Mouse (Mus musculus): Measurements from ENCODE around the gene Ube2i. TPM values are rescaled to one million over a fixed set of nuclear protein-coding genes. Genes with fewer than 3 reads are reported as not detected.

Ube2i gene
- 621 and 624 TPM in 2 replicates for polyA plus RNA-seq (2014; fragmentation: Nextera tagmentation; extraction: Ambion mirVana)

DNA sequence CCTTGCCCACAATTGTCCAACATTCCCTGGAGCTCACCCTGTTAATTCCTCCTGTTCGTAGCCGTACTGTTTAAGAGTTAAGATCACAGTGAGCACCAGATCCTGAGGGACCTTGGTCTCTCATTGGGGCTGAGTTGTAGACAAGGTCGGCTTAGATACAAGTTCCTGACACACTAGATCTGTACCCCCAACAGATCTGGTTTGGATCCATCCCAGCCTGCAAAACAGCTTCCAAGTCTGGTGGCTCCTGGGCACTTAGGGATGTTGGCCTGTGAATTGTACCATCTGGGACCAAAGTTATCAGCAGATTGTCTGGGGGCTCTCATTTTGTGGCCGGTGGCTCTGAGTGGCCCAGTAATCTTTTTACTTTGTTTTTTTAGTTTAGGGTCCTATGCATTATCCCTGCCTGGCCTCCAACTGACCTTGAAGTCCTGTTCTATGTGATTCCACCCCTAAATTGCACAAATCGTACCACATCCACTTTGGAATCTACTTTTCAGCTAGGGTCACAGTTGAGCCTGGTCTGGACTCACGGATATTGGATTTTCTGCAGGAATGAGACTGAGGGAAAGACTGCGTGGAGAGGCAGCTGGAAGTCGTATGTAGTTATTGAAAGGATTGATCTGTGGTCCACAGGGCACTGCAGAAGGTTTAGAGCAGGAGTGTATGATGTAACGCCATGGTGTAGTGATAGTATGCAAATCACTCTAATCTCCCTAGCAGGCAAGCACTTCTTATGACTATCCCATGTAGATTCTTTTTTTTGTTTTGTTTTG lies at the start of gene Ube2i:
Ube2i (minus strand) TSS at position 52 of the 776 bp plus-strand sequence.
- Histone ChIP-seq H3K9me3 (ENCODE audit: control insufficient read depth, low read length) (no peaks in the 10 kb centered on the region), H3K4me2 (peak within 1 kb of the TSS; percentile 99), H3K27ac (ENCODE audit: low read depth, low read length) (peak within 1 kb of the TSS; percentile 95), H3K27me3 (replicated peaks; ENCODE audit: control insufficient read depth, insufficient read depth, low read length) (no peaks in the 10 kb centered on the region), H3K36me3 (ENCODE audit: control insufficient read depth, insufficient read depth, low read length) (peaks cover 5% of the 10 kb centered on the region; the same call in 1 of the 2 replicates), H3K9ac (ENCODE audit: low read depth, low read length) (peak within 1 kb of the TSS; percentile 90), H3K4me3 (ENCODE audit: low read depth, low read length) (peak within 1 kb of the TSS; percentile 78), H3K4me1 (replicated peaks; ENCODE audit: control insufficient read depth, insufficient read depth, low read length) (peaks cover 30% of the 10 kb centered on the region)
- 78% methylated on average over 9 of the region's 9 CpGs for WGBS
- DNase-seq (ENCODE audit: low spot score) (no peak), ATAC-seq (replicated peaks; ENCODE audit: low FRiP score) (no peak)

DNA sequence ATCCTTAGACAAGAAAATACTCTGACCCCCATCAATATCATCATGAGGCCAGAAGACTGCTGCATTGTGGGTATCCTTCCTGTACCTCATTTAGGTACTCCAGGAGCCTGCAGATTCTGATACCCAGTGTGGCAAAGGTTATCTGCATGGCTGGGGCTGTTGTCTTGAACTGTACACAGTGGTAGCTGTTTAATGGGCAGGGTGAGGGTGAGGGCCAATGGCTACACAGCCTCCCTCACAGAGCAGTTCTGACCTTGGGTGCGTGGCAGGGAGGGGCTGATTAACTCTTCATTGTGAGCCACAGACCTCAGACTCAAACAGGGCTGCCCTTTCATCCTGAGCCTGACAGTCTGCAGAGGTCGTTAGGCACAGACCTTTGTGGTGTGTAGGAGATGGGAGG lies 48.5 kb upstream of the Ube2i start:
- Histone ChIP-seq H3K4me1 (replicated peaks; ENCODE audit: control insufficient read depth, insufficient read depth, low read length) (no peaks in the 10 kb centered on the region; the same call in 1 of the 2 replicates), H3K9me3 (ENCODE audit: control insufficient read depth, low read length) (no peaks in the 10 kb centered on the region), H3K9ac (ENCODE audit: low read depth, low read length) (no peak overlapping the region), H3K27me3 (replicated peaks; ENCODE audit: control insufficient read depth, insufficient read depth, low read length) (peaks cover 4% of the 10 kb centered on the region; the same call in 1 of the 2 replicates), H3K4me2 (no peak overlapping the region), H3K4me3 (ENCODE audit: low read depth, low read length) (no peak overlapping the region), H3K27ac (ENCODE audit: low read depth, low read length) (no peak overlapping the region), H3K36me3 (ENCODE audit: control insufficient read depth, insufficient read depth, low read length) (0 out of 2 replicates have a peak, but pooled peaks cover 2% of the 10 kb centered on the region)
- 16% methylated on average over 2 of the region's 2 CpGs for WGBS
- DNase-seq (ENCODE audit: low spot score) (peak; percentile 36), ATAC-seq (replicated peaks; ENCODE audit: low FRiP score) (peak; percentile 51)

GRCm38 (mm10) chr17:25320819-25321218 lies 46.4 kb upstream of the Ube2i start:
- Histone ChIP-seq H3K4me2 (no peak overlapping the region), H3K27me3 (replicated peaks; ENCODE audit: control insufficient read depth, insufficient read depth, low read length) (peaks cover 4% of the 10 kb centered on the region; the same call in 1 of the 2 replicates), H3K9ac (ENCODE audit: low read depth, low read length) (no peak overlapping the region), H3K27ac (ENCODE audit: low read depth, low read length) (no peak overlapping the region), H3K4me1 (replicated peaks; ENCODE audit: control insufficient read depth, insufficient read depth, low read length) (no peaks in the 10 kb centered on the region; the same call in 1 of the 2 replicates), H3K4me3 (ENCODE audit: low read depth, low read length) (no peak overlapping the region), H3K9me3 (ENCODE audit: control insufficient read depth, low read length) (no peaks in the 10 kb centered on the region), H3K36me3 (ENCODE audit: control insufficient read depth, insufficient read depth, low read length) (0 out of 2 replicates have a peak, but pooled peaks cover 2% of the 10 kb centered on the region)
- no peak for ATAC-seq (replicated peaks; ENCODE audit: low FRiP score)
- 86% methylated on average over 8 of the region's 8 CpGs for WGBS
- DNase-seq (ENCODE audit: low spot score): no peak

DNA sequence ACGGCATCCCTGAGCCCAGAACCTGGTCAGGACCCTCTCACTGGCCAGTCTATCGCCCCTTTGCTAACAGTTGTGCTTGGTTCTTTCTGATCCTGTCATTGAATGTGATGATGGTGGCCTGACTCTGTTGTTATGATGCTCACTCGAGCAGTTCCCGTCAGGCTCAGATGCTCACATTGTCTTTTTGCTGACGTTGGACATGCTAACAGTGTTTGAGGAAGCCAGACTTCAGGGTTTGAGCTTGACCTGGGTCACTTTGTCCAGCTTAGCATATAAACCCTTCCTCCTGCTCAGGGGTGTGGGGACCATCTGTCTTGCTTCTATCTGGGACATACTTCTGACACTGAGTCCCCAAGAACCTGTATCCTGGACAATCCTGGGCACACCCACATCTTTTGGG lies 43.9 kb upstream of the Ube2i start, which contains the start of gene Prss29:
Prss29 (plus strand) TSS at position 301 of the 400 bp plus-strand sequence.
- H3K4me3 ChIP-seq (ENCODE audit: low read depth, low read length): no peak within 1 kb of the TSS
- WGBS: 67% methylated on average over 5 of the region's 5 CpGs
- DNase-seq (ENCODE audit: low spot score): no peak
- H3K4me1 ChIP-seq (replicated peaks; ENCODE audit: control insufficient read depth, insufficient read depth, low read length): no peaks in the 10 kb centered on the region; the same call in 1 of the 2 replicates
- peaks cover 4% of the 10 kb centered on the region; the same call in 1 of the 2 replicates for H3K27me3 ChIP-seq (replicated peaks; ENCODE audit: control insufficient read depth, insufficient read depth, low read length)
- no peak within 1 kb of the TSS for H3K27ac ChIP-seq (ENCODE audit: low read depth, low read length)
- no peaks in the 10 kb centered on the region for H3K9me3 ChIP-seq (ENCODE audit: control insufficient read depth, low read length)
- ATAC-seq (replicated peaks; ENCODE audit: low FRiP score): no peak
- no peak within 1 kb of the TSS for H3K9ac ChIP-seq (ENCODE audit: low read depth, low read length)
- no peak within 1 kb of the TSS for H3K4me2 ChIP-seq
- 0 out of 2 replicates have a peak, but pooled peaks cover 2% of the 10 kb centered on the region for H3K36me3 ChIP-seq (ENCODE audit: control insufficient read depth, insufficient read depth, low read length)

DNA sequence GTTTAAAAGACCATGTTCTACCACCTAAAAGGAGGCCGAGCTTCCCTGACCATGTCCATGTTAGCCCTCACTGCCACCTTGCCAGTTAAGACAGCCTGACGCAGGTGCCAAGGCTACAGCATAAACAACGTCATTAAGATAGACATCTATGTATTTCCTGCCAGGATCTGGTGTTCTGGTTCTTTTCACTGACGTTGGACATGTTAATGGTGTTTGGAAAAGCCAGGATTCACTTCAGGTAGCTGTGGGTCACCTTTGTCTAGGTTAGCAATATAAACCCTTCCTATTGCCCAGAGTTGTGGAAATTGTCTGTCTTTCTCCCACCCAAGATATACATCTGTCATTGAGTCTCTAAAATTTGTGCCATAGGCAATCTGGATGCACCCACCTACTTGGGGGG lies 33.9 kb upstream of the Ube2i start, which contains the start of gene Prss28:
Prss28 (plus strand) TSS at position 301 of the 400 bp plus-strand sequence.
- Histone ChIP-seq H3K4me1 (replicated peaks; ENCODE audit: control insufficient read depth, insufficient read depth, low read length) (no peaks in the 10 kb centered on the region), H3K27me3 (replicated peaks; ENCODE audit: control insufficient read depth, insufficient read depth, low read length) (no peaks in the 10 kb centered on the region), H3K4me2 (no peak within 1 kb of the TSS), H3K9ac (ENCODE audit: low read depth, low read length) (no peak within 1 kb of the TSS), H3K4me3 (ENCODE audit: low read depth, low read length) (no peak within 1 kb of the TSS), H3K36me3 (ENCODE audit: control insufficient read depth, insufficient read depth, low read length) (no peaks in the 10 kb centered on the region), H3K9me3 (ENCODE audit: control insufficient read depth, low read length) (no peaks in the 10 kb centered on the region), H3K27ac (ENCODE audit: low read depth, low read length) (no peak within 1 kb of the TSS)
- DNase-seq (ENCODE audit: low spot score): no peak
- ATAC-seq (replicated peaks; ENCODE audit: low FRiP score): no peak
- 64% methylated on average over 4 of the region's 4 CpGs for WGBS

DNA sequence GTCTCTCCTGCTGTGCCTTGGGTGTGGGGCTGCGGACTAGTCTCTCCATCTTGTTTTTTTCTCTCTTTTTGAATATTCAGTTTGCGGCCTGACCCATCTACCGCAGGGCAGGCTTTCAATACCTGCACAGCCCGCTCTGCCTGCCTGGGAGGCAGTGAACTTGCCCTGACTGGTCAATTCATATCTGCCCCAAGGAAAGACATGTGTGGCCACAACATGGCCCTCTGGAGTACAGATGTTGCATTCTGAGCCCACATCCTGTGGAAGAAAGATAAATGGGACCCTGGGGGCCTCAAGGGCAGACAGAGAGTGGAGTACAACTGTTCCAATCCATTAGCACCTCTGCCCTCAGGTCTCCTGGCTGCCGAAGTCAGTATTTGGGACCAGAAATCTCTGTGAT lies 23.7 kb upstream of the Ube2i start, which contains the start of gene Prss34:
Prss34 (plus strand) TSS at position 301 of the 400 bp plus-strand sequence.
- peaks cover 3% of the 10 kb centered on the region; the same call in 1 of the 2 replicates for H3K27me3 ChIP-seq (replicated peaks; ENCODE audit: control insufficient read depth, insufficient read depth, low read length)
- no peaks in the 10 kb centered on the region for H3K36me3 ChIP-seq (ENCODE audit: control insufficient read depth, insufficient read depth, low read length)
- no peak for DNase-seq (ENCODE audit: low spot score)
- H3K4me2 ChIP-seq: no peak within 1 kb of the TSS
- ATAC-seq (replicated peaks; ENCODE audit: low FRiP score): no peak
- no peak within 1 kb of the TSS for H3K4me3 ChIP-seq (ENCODE audit: low read depth, low read length)
- H3K27ac ChIP-seq (ENCODE audit: low read depth, low read length): no peak within 1 kb of the TSS
- H3K4me1 ChIP-seq (replicated peaks; ENCODE audit: control insufficient read depth, insufficient read depth, low read length): no peaks in the 10 kb centered on the region
- WGBS: 73% methylated on average over 5 of the region's 5 CpGs
- no peaks in the 10 kb centered on the region for H3K9me3 ChIP-seq (ENCODE audit: control insufficient read depth, low read length)
- H3K9ac ChIP-seq (ENCODE audit: low read depth, low read length): no peak within 1 kb of the TSS

GRCm38 (mm10) chr17:25294111-25294510 lies 19.7 kb upstream of the Ube2i start:
- H3K9me3 ChIP-seq (ENCODE audit: control insufficient read depth, low read length): no peaks in the 10 kb centered on the region
- peaks cover 3% of the 10 kb centered on the region; the same call in 1 of the 2 replicates for H3K27me3 ChIP-seq (replicated peaks; ENCODE audit: control insufficient read depth, insufficient read depth, low read length)
- no peak overlapping the region for H3K27ac ChIP-seq (ENCODE audit: low read depth, low read length)
- ATAC-seq (replicated peaks; ENCODE audit: low FRiP score) (no peak), DNase-seq (ENCODE audit: low spot score) (no peak)
- H3K9ac ChIP-seq (ENCODE audit: low read depth, low read length): no peak overlapping the region
- H3K36me3 ChIP-seq (ENCODE audit: control insufficient read depth, insufficient read depth, low read length): no peaks in the 10 kb centered on the region
- H3K4me3 ChIP-seq (ENCODE audit: low read depth, low read length): no peak overlapping the region
- no peak overlapping the region for H3K4me2 ChIP-seq
- WGBS: 68% methylated on average over 1 of the region's 1 CpGs
- H3K4me1 ChIP-seq (replicated peaks; ENCODE audit: control insufficient read depth, insufficient read depth, low read length): no peaks in the 10 kb centered on the region

GRCm38 (mm10) chr17:25293495-25293894 lies 19.1 kb upstream of the Ube2i start:
- Histone ChIP-seq H3K4me2 (no peak overlapping the region), H3K4me1 (replicated peaks; ENCODE audit: control insufficient read depth, insufficient read depth, low read length) (no peaks in the 10 kb centered on the region), H3K9ac (ENCODE audit: low read depth, low read length) (no peak overlapping the region), H3K9me3 (ENCODE audit: control insufficient read depth, low read length) (no peaks in the 10 kb centered on the region), H3K27ac (ENCODE audit: low read depth, low read length) (no peak overlapping the region), H3K36me3 (ENCODE audit: control insufficient read depth, insufficient read depth, low read length) (no peaks in the 10 kb centered on the region), H3K27me3 (replicated peaks; ENCODE audit: control insufficient read depth, insufficient read depth, low read length) (peaks cover 3% of the 10 kb centered on the region; the same call in 1 of the 2 replicates), H3K4me3 (ENCODE audit: low read depth, low read length) (no peak overlapping the region)
- DNase-seq (ENCODE audit: low spot score) (no peak), ATAC-seq (replicated peaks; ENCODE audit: low FRiP score) (no peak)
- WGBS: 30% methylated on average over 5 of the region's 5 CpGs
